Mouse (Mus musculus) heart, adult 2 months (tissue): ENCODE measurements around the gene Rnf181. TPM values are rescaled to one million over a fixed set of nuclear protein-coding genes. Genes with fewer than 3 reads are reported as not detected.
A peak's percentile ranks its signal among the peaks of the same experiment; 100 is the strongest.

Experiments used
- DNase-seq, 2 experiments: peaks; one replicate each; pipeline ENCODE4 v3.0.0; 2021
- H3K27ac ChIP-seq: fragments of 200-600 bp; 2 replicates; pipeline ENCODE4 v1.8.1; 2022
- H3K27me3 ChIP-seq: fragments of 200-500 bp; 2 replicates; pipeline ENCODE4 v1.6.1; 2012; ENCODE audit warnings: mild to moderate bottlenecking, low read length, inconsistent platforms, mixed read lengths; ENCODE audit not compliant: control insufficient read depth, insufficient read depth
- H3K36me3 ChIP-seq: fragments of 200-500 bp; 2 replicates; pipeline ENCODE4 v1.6.1; 2012; ENCODE audit warnings: low read length, inconsistent platforms; ENCODE audit not compliant: control insufficient read depth, insufficient read depth
- H3K4me1 ChIP-seq: fragments of 200-500 bp; 2 replicates; pipeline ENCODE4 v1.6.1; 2011; ENCODE audit warnings: low read length; ENCODE audit not compliant: control insufficient read depth, insufficient read depth
- H3K4me3 ChIP-seq: fragments of 200-600 bp; 2 replicates; pipeline ENCODE4 v1.8.1; 2022
- H3K79me2 ChIP-seq: fragments of 200-500 bp; replicated peaks from 2 replicates; pipeline ENCODE4 v1.6.1; 2012; ENCODE audit warnings: mild to moderate bottlenecking, inconsistent platforms, low read length, moderate library complexity, mixed read lengths; ENCODE audit not compliant: control insufficient read depth, insufficient read depth
- H3K9ac ChIP-seq: fragments of 200-500 bp; 2 replicates; pipeline ENCODE4 v1.6.1; 2012; ENCODE audit warnings: low read depth, mild to moderate bottlenecking, control low read depth, inconsistent platforms, low read length, mixed read lengths
- CTCF ChIP-seq: fragments of 200-600 bp; IDR thresholded peaks from 2 replicates; pipeline ENCODE4 v1.8.1; 2022; ENCODE audit warnings: antibody characterized with exemption, mild to moderate bottlenecking, moderate library complexity
- EP300 ChIP-seq: fragments of 200-500 bp; IDR thresholded peaks from 2 replicates; pipeline ENCODE4 v1.6.1; 2011; ENCODE audit warnings: low read depth, low read length, control low read depth; ENCODE audit not compliant: insufficient read depth
- POLR2A ChIP-seq: fragments of 200-500 bp; IDR thresholded peaks from 2 replicates; pipeline ENCODE4 v1.6.1; 2011; ENCODE audit warnings: mild to moderate bottlenecking, low read depth, low read length, control low read depth; ENCODE audit not compliant: insufficient read depth
- WGBS: fragments of 180-500 bp; shearing (Covaris S2); methylation state at CpG from one replicate; pipeline ENCODE4 v1.1.7; 2018; 5-methylcytosine and 5-hydroxymethylcytosine counted together
- intact Hi-C: fragments of 180-260 bp; cut with DNase I; formaldehyde crosslinking; loops from one replicate; pipeline ENCODE4 v1.15.1; 2025
- polyA plus RNA-seq: library from polyadenylated mRNA; depleted of rRNA; stranded (reverse); fragments of >200 nt; gene quantifications from 2 replicates; pipeline ENCODE4 v1.2.3, GENCODE M21; 2012
- total RNA-seq, 2 experiments: library from RNA; stranded (reverse); gene quantifications; 2 replicates each; pipeline ENCODE4 v1.2.3; 2021

The Rnf181 gene
- total and polyA plus RNA-seq, 3 experiments = 36.0 to 44.0 (median 40.7) TPM

GRCm38 (mm10) chr6:72350214-72350613 is 16.5 kb downstream of the Rnf181 start:
- Histone ChIP-seq H3K27me3 (no peaks in the 10 kb centered on the region), H3K36me3 (peaks cover 21% of the 10 kb centered on the region), H3K4me3 (no peak overlapping the region), H3K4me1 (peaks cover 11% of the 10 kb centered on the region), H3K79me2 (peaks cover 4% of the 10 kb centered on the region), H3K27ac (no peak overlapping the region), H3K9ac (no peak overlapping the region)
- 79% methylated on average over 2 of the region's 2 CpGs for WGBS
- intact Hi-C loops = no loop called here
- no peak for DNase-seq
- TF ChIP-seq EP300 (no peak), CTCF (no peak)

GRCm38 (mm10) chr6:72348411-72348810 is 18.3 kb downstream of the Rnf181 start:
- DNase-seq = no peak
- Histone ChIP-seq H3K79me2 (peaks cover 6% of the 10 kb centered on the region), H3K36me3 (peaks cover 25% of the 10 kb centered on the region), H3K27ac (peak overlapping the region; percentile 97), H3K27me3 (no peaks in the 10 kb centered on the region), H3K4me3 (peak overlapping the region; percentile 71; the same call in 1 of the 2 replicates), H3K9ac (peak overlapping the region; percentile 49), H3K4me1 (peaks cover 11% of the 10 kb centered on the region)
- 60% methylated on average over 10 of the region's 10 CpGs for WGBS
- TF ChIP-seq CTCF = no peak
- TF ChIP-seq EP300 = no peak
- TF ChIP-seq POLR2A = no peak
- intact Hi-C loops = no loop called here

- intact Hi-C loops = no loop called here
- Histone ChIP-seq H3K36me3 (peaks cover 22% of the 10 kb centered on the region), H3K27ac (peak within 1 kb of the TSS; percentile 97), H3K27me3 (no peaks in the 10 kb centered on the region), H3K4me3 (peak within 1 kb of the TSS; percentile 71), H3K4me1 (peaks cover 11% of the 10 kb centered on the region), H3K9ac (peak within 1 kb of the TSS; percentile 95), H3K79me2 (peaks cover 6% of the 10 kb centered on the region)
- DNase-seq = peak; percentile 85 to 86
- TF ChIP-seq EP300 = 0 out of 2 replicates have a peak, but pooled peaks have one; percentile 37
- TF ChIP-seq POLR2A = peak; percentile 71
- peak; percentile 45 for TF ChIP-seq CTCF
- WGBS = under 1% methylated on average over 71 of the region's 72 CpGs
Measured at GRCm38 (mm10) chr6:72347166-72347941, 19.4 kb downstream of the Rnf181 start, which contains the start of gene 0610030E20Rik. Gene 0610030E20Rik (plus strand): TSS chr6:72347317.

- 89% methylated on average over 4 of the region's 4 CpGs for WGBS
- Histone ChIP-seq H3K27ac (no peak overlapping the region), H3K27me3 (no peaks in the 10 kb centered on the region), H3K36me3 (peaks cover 19% of the 10 kb centered on the region), H3K4me1 (peaks cover 11% of the 10 kb centered on the region), H3K9ac (no peak overlapping the region), H3K79me2 (peaks cover 6% of the 10 kb centered on the region), H3K4me3 (no peak overlapping the region)
- DNase-seq = no peak
- TF ChIP-seq POLR2A (no peak), CTCF (no peak), EP300 (no peak)
- intact Hi-C loops = no loop called here
Measured at GRCm38 (mm10) chr6:72346261-72346660, 20.5 kb downstream of the Rnf181 start.

- no peak overlapping the region for H3K9ac ChIP-seq
- H3K4me1 ChIP-seq = peaks cover 11% of the 10 kb centered on the region
- DNase-seq = no peak
- H3K27me3 ChIP-seq = no peaks in the 10 kb centered on the region
- TF ChIP-seq CTCF = no peak
- no peak for TF ChIP-seq EP300
- TF ChIP-seq POLR2A = no peak
- peaks cover 4% of the 10 kb centered on the region for H3K79me2 ChIP-seq
- H3K27ac ChIP-seq = peak overlapping the region; percentile 90
- peak overlapping the region; percentile 99 for H3K4me3 ChIP-seq
- peaks cover 14% of the 10 kb centered on the region; the same call in 1 of the 2 replicates for H3K36me3 ChIP-seq
- intact Hi-C loops = no loop called here
- WGBS = 35% methylated on average over 6 of the region's 6 CpGs
Measured at GRCm38 (mm10) chr6:72345633-72346032, 21.1 kb downstream of the Rnf181 start.

GRCm38 (mm10) chr6:72345074-72345567 is 21.6 kb downstream of the Rnf181 start, which contains the start of gene Usp39:
Gene Usp39 (minus strand): TSS chr6:72345184.
- TF ChIP-seq CTCF (no peak), POLR2A (peak; percentile 81), EP300 (peak; percentile 92)
- Histone ChIP-seq H3K4me1 (peaks cover 11% of the 10 kb centered on the region), H3K27ac (peak within 1 kb of the TSS; percentile 90), H3K9ac (peak within 1 kb of the TSS; percentile 98), H3K36me3 (peaks cover 12% of the 10 kb centered on the region; the same call in 1 of the 2 replicates), H3K27me3 (no peaks in the 10 kb centered on the region), H3K4me3 (peak within 1 kb of the TSS; percentile 99), H3K79me2 (peaks cover 4% of the 10 kb centered on the region)
- 0% methylated on average over 30 of the region's 30 CpGs for WGBS
- intact Hi-C loops = no loop called here
- peak; percentile 93 to 95 for DNase-seq
